Mouse (Mus musculus) c-Kit-positive CD71-positive TER-119-positive erythroid progenitor cells, embryonic 14.5 days (primary cell): ENCODE measurements around the gene Jmjd1c.

Source experiments
- DNase-seq: peaks from one replicate; pipeline ENCODE4 v3.0.0-alpha.2; 2013; ENCODE audit warnings: low spot score

Gene Jmjd1c

DNA sequence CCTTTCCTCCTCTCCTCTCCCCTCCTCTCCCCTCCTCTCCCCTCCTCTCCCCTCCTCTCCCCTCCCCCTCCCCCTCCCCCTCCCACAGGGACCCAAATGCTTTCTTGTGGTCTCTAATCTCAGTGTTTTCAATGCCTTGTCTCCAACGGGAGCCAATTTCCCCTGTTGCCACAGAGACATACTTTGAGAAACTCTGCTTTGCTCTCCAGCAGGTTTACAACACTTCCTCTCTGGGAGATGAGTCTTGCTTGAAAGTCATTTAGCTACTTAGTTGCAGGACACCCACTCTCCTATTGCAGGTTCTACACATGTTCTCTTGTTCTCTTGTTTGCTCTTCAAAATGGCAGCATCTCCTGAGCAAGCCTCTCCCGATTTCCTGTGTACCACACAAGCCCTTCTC is 206.4 kb downstream of the Jmjd1c start:
- DNase-seq = no peak
